Mouse (Mus musculus) left cerebral cortex, postnatal 4 days (tissue): Measurements from ENCODE around the gene Ctnnd2. TPM values are rescaled to one million over a fixed set of nuclear protein-coding genes. Genes with fewer than 3 reads are reported as not detected.

Source experiments
- DNase-seq: peaks from one replicate; pipeline ENCODE4 v3.0.0-alpha.2; 2022
- intact Hi-C: fragments of 180-260 bp; cut with DNase I; formaldehyde crosslinking; loops from one replicate; pipeline ENCODE4 v1.15.1; 2025
- total RNA-seq, 2 experiments: library from RNA; stranded (reverse); gene quantifications; 2 replicates each; pipeline ENCODE4 v1.2.3; 2021

The Ctnnd2 gene
- total RNA-seq, 2 experiments from 2014 or later, result 283 to 289 TPM

DNA sequence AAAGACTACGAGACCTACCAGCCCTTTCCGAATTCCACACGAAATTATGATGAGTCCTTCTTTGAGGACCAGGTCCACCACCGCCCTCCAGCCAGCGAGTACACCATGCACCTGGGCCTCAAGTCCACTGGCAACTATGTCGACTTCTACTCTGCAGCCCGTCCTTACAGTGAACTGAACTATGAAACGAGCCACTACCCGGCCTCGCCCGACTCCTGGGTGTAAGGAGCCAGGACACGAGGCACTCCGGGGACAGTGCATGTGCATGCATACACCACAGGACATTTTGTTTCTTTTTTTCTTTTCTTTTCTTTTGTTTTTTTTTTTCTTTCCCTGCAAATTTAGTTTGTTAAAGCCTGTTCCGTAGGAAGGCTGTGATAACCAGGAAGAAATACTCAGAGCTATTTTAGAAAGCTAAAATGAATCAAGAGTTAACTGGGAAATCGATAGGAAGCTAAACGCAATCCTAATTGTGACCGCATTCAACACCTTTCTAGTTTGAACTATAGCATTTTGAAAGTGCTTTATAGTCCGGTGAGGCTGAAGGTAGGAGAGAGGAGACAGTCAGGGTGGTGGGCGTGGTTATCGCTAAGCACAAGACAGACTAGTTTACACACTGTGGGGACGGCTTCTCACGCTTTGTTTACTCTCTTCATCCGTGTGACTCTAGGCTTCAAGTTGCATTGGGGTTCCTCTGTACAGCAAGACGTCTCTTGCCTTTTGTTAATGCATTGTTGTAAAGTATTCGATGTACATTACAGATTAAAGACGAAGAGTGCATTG lies 855.2 kb downstream of the Ctnnd2 start:
- DNase-seq, result no peak
- intact Hi-C loops, result no loop called here

DNA sequence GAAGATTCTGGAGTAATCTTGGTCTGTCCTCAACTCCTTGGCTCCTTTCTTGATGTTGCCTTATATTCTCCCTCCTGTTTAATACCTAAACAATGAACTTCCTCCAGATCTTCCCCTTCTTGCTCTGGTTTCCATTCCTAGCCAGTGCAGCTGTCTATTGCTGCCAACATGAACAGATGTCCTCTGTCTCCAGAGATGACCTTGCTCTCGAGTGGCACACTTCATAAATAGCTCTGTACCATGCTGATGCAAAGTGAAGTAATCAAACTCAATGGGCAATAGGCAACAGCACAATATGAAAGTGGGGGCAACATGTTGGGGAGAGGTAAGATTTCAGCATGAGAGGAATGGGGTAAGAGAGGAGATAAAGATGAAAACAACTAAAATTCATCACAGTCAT lies 872.6 kb downstream of the Ctnnd2 start:
- intact Hi-C loops, result no loop called here
- no peak for DNase-seq

DNA sequence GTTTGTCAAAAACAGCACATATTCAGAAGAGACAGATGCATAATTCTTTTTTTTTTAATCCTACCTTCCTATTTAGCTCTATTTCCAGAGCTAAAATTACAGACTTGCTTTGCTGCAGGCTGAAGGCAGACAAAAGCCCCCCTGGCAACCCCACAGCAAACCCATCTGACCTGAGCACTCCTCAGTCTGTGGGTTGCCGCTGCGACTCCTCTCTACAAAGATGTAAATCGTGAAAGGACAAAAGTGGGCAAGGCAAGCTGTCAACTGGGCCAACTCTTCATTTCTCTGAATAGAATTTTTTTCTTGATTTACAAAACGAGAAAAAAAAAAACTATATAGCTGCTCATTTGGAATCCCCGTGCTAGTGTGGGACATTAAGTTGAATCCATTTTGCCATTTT lies 879.1 kb downstream of the Ctnnd2 start:
- intact Hi-C loops, result no loop called here
- no peak for DNase-seq

DNA sequence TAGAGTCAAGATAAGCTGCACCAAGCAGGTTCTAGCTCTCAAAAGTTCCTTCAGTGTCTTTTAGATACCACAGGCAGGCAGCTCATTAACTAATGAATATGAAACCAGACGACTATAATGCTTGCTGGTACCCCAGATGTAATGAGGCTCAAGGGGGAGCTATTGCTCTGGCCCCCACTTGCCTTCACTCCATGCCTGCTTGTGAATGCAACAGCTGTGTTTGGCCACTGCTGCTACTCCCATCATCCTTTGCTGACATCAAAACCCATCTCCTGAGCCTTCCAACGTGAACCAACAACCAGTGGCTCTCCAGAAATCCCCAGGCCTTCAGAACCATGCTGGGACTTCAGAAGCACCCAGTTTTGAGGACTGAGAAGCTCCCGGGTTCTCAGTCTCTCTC lies 883.8 kb downstream of the Ctnnd2 start:
- intact Hi-C loops, result no loop called here

DNA sequence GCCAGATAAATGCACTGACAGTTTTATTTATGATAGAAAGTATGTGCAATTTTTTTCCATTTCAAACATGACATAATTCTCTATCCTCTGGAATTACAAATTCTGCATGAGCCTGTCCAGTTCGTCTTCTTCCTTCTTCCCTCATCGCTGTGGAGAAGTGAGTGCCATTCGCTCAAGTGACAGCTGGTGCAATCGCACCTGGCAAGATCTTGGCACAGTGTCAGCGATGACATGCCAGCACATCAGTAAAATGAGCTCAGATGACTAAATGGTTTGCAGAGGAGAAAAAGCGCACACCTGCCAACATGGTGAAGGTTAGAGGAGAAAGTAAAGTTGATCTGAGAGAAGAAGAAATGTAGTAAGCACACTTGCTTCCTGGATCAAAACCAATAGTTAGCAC lies 885.9 kb downstream of the Ctnnd2 start:
- intact Hi-C loops, result no loop called here
- DNase-seq, result peak; percentile 36

More for the DNA sequence above, 883.8 kb downstream of the Ctnnd2 start:
- no peak for DNase-seq

DNA sequence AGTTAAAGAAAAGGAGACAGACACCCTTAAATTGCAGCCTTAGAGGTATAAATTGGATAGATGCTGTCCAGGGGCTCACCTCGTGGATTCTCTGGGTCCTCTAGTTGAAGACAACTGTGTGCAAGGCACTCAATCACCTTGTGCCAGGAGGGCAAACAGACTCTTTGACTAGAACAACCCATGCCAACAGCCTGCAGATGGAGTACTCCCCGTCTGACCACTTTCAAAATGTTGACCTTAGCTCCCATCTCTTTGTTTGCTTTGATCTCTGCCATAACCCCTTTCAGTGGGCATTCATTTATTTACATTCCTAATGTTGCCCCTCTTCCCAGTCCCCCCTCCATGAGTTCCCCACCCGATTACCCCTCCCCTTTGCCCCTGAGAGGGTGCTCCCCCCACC lies 891.3 kb downstream of the Ctnnd2 start:
- no peak for DNase-seq
- intact Hi-C loops, result no loop called here

DNA sequence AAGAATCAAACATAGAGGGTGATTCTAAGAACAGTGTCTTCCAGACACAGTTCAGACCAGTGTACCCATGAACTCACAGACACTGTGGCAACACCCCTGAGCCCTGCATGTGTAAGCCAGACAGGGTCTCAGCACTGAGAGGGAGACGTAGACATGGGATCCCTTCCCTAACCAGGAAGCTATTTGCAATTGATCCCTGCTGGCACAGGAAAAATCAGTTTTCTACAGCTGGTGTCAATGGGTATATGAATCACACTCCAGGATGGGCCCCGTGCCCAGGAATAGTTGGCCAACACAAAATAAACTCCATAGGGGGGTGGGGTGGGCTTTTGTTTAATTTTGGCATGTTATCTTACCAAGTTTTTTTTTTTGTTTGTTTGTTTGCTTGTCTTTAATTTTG lies 895.7 kb downstream of the Ctnnd2 start:
- intact Hi-C loops, result no loop called here
- DNase-seq, result peak; percentile 77

DNA sequence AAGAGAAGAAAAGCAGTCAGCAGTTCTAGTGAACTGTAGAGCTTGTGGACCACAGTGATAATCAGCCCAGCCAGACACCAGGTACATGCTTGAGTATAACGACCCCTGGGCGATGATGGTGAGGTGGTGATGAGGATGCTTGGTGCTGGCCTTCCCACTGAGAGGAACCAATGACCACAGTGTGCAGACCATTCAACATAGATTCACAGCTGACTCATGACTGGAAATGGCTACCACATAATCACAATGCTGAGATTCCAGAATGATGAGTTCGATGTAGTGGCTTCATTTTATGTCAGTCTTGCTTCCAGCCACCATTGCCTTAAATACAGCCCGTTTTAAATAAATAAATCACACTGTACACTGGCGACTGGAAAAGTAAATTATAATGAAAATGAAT lies 897.9 kb downstream of the Ctnnd2 start:
- intact Hi-C loops, result no loop called here
- DNase-seq, result no peak
